Mouse (Mus musculus) brain, adult 2 months (tissue): Measurements from ENCODE around the gene Skil.

Experiments used
- DNase-seq: peaks from one replicate; pipeline ENCODE4 v3.0.0; 2011; ENCODE audit warnings: low read depth, low spot score

Skil gene

DNA sequence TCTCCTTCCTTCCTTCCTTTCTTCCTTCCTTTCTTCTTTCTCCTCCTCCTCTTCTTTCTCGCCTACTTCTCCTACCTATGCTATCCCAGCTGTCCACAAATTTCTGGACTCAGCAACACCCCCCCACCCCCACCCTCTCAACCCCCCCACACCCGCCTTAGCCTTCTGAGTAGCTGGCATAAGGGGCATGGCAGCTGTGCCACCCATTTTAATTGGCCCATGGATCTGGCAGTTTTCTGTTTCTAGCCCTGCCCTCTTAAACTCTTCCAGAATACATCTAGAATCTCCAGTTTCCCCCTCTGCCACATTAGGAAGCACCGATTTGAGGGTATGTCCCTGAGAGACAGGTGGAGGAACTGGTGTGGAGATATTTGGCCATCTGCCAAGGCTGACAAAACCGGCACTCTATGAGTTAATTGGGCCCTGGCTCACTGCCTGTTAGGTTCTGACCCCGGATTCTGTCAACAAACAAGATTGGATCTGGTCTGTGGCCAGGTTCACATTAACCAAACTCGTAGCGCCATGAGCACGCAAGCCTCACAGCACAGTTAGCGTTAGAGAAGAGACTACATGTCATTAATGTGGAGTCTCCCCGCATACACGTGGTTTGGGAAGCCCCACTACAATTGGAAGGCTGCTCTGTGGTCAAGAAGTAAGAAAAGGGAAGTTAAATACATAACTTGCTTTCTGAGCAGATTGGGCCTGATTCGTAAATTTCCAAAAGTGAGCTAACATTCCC, 11.2 kb upstream of the Skil start:
- DNase-seq: no peak

DNA sequence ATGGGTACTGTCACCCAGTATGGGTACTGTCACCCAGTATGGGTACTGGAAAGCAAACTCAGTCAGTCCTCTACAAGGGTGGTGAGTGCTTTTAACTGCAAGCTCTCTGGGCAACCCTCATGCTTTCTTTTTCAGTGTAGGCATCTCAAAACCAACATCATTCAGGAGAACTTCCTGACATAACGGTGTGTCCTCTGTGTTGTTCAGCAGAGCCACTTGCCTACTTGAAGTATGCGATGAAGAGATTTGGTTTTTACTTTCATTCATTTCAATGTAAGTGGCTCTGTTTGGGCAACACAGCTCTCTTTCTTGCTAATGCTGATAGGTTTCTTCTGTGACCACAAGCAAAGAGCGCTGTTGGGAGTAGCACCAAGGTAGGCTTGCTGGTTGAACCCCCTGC, 9.9 kb upstream of the Skil start:
- no peak for DNase-seq

DNA sequence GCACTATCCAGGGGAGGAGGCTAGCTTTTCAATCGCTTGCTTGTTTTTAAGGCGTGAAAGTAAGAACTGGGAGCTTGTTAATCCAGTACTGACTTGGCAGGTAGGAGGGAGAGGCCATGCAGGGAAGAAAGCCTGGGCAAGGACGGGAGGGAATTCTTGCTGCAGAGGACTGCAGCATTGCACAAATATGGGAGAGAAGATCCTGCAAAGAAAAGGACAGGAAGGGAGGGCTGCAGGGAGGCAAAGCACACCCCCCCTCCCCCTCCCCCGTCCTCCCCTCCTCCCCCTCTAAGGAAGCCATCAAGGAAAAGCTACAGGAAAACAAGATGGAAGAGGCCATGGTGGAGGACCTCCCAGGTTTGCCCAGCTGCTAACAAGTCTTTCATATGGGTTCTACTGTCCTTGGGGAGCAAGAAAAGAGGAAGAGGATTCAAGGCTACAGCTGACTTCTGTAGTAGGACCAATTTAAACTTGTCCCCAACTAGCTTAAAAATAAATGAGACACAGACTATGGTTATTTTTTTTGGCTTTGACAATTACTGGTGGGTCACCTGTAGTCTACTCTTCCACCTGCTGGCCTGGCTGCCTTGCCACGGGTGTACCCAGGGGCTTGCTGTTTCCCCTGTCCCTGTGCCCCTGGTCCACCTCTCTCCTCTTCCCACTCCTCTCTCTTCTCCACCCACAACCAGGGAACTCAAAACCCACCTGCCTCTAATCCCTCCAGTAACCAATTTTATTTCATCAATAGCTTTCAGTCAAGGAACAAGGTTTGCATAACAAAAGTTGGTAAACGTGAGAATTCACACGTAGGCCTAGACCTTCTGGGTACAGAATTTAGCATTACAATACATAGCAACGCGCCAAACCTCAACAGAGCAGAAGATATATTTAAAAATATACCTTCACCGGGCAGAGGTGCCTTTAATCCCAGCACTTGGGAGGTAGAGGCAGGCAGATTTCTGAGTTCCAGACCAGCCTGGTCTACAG, 5.8 kb upstream of the Skil start:
- no peak for DNase-seq

DNA sequence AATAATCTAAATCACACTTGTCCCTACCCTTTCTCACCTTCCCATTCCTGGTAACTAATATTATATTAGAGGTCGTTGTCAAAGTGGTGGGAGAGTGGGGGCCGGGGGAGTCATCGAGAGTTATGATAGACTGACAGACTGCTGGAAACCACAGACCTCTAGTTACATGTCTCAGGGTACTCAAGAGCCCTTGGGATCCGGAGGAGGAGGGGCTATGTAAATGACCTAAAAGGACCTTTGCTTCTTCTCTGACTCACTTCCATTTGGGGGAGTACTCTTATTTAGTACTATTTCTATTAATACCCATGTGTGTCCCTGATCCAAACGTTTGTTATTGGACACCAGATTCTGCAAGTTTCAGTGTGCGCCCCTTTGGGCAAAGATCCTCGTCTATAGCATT, 4.9 kb upstream of the Skil start:
- no peak for DNase-seq

DNA sequence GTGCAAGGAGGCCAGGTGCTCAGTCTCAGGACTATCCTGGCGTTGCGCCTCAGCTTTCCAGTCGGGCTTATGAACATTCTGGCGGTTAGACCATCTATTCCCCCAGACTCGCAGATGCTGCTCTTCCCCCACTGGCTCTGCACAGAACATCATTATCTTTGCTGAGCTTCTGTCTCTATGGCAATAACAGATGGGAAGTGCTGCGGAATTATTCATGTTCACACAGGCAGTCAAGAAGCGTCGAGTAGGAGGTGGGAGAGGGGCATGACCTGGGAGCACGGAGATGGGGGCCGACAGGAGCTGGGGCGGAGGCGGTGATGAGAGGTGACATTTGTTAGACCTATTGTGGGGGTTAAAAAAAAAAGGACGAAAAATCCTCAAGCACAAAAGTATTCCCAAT, 1.7 kb upstream of the Skil start:
- DNase-seq: peak; percentile 90

DNA sequence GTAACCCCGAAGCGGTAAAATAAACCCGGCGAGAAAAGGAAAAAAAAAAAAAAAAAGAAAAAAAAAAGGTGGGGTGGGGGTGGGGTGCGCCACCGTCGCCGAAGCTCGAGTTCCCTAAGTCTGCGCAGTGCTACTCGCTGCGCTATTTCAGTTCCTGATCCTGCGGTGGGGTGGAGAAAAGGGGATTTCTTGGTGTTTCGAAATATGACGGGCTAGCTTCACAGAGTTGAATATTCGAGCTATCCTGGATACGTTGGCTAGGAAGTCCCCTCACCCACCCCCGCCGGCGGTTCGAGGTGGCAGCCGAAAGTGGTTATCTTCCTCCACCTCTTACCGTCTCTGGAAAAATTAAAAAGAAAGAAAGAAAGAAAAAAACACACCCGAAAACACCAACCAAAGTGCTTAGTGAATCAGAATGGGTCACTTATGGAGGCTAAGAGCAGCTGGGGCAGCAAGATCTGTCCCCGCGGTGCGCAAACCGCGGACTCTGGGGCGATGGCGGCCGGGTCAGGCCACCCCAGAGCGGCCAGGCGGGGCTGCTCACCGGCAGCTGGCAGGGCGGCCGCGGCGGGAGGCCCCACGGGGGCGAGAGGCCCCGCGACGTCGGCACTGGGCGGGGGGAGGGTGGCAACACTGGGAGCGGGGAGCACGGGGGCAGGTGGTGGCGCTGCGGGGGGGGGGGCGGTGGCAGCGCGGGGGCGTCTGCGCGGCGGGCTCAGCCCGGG, 1.1 kb upstream of the Skil start:
- peak; percentile 88 for DNase-seq

DNA sequence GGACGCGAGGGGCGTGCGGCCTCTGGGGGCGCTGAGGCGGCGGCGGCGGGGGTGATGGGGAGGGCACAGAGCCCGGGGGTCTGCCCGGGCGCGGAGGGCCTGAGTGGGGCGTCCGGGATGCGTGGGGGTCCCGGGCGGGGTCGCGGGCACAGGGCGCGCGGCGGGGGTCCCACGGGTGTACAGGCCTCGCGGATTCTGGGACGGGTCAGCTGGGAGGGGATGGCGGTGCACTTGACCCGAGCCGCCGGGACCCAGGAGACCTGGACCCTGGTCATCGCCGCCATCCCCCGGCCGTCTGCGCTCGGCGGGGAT, 277 bp downstream of the Skil start:
- DNase-seq: no peak

DNA sequence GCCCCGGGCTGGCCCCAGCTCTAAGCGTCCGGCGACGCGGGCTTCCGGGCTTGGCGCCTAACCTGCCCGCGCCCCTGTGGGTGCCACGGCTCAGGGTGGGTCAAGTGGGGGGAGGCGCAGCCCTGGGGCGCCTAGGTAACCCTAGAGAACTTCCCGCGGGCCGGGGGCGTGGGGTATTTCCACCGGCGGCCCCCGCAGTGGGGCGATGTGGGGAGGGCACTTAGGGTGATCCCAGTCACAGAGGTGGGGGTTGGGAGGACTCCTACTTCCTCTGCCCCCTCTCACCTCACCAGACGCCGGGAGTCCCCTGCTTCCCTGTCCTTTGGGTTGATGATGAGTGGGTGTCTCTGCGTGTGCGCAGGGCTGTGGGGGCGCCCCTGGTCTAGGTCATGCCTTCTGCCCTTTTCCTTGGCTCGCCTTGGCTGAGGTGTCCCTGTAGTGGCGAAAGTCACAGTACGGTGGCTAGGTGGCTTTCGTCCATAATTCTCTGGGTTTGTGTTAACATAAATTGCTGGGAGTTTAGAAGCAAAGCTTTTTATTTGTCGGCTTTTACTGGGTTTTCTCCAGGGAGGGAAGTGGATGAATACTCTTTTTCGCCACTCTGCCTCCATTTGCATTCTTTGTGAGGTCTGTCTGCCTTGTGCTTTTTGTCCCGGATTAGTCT, 765 bp downstream of the Skil start:
- DNase-seq: peak; percentile 58

DNA sequence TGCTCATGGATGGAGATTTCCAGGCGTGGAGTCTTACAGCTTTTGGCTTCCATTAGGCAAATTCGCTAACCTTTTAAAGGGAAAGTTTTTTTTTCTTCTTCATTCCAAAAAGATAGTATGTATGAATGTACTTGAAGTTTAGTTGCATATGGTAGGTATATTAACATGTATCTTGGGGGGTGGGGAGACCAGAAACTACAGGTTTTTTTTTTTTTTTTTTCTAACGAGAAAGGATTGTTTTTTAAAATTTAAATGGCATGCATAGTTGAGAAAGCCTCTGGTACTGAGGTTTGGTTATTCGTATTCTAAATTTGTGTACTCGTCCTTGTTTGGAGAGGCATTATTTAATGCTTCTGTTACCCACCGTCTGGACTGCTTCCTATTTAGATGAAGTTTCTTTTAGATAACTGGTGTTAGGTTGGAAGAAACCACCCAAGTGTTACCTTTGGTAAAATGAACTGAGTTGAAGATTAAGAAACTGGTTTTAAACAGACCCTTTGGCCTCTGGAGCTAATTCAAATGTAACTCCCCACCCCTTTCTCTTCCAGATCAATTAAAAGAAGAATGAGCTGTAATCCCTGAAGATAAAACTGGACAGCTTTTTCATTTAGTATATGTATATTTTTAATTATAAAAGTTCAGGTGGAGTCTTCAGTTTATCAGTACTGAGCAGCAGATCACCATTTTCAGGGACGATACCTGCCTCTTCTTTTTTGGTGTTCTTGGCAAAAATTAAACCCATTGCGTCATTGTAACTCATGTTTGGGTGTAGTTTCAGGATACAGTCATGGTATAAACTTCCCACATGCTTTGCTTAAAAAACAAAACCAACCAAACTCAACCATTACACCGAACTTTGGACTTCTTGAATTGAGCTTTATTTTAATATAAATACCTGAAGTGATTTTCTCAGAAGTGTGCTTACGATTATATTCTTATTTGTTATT, 1.6 kb downstream of the Skil start:
- no peak for DNase-seq

DNA sequence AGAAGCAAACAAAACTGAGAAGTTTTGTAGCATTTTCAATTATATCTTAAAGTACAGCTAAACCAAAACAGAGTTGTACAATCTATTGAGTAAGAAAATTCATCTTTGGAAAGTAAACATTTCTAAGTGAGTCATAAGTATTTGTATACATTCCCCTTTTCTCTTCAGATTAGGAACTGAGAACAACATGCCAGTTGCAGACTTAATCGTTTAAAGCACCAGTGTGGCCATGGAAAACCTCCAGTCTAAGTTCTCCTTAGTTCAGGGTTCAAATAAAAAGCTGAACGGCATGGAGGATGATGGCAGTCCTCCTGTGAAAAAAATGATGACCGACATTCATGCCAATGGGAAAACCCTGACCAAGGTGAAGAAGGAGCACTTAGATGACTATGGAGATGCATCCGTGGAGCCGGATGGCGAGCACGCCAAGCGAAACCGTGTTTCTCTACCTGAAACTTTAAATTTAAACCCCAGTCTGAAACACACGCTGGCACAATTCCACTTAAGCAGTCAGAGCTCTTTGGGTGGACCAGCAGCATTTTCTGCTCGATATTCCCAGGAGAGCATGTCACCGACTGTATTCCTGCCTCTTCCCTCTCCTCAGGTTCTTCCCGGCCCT, 2.4 kb downstream of the Skil start:
- DNase-seq: no peak

DNA sequence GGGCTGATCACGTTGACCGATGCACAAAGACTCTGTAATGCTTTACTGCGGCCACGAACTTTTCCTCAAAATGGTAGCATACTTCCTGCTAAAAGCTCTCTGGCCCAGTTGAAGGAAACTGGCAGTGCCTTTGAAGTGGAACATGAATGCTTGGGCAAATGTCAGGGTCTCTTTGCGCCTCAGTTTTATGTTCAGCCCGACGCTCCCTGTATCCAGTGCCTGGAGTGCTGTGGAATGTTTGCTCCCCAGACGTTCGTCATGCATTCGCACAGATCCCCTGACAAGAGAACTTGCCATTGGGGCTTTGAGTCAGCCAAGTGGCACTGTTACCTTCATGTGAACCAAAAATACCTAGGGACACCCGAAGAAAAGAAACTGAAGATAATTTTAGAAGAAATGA, 3.1 kb downstream of the Skil start:
- no peak for DNase-seq

DNA sequence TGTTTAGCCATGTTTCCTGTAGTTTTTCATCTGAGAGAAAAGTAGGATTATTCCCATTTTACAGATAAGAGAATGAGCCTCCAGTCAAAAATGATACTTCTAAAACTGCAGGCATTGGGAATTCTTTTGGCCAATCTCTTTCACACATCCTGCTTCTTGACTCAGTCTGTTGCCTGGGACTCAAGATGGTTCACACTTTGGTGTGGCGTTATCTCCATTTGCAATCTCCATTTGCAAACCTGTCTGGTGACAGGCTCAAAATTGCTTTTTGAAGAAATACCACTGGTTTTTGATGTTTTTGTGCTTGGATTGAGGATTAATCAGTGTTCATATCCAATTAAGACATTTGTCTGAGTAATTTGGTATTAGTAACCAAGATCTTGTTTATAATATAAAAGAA, 3.7 kb downstream of the Skil start:
- no peak for DNase-seq

DNA sequence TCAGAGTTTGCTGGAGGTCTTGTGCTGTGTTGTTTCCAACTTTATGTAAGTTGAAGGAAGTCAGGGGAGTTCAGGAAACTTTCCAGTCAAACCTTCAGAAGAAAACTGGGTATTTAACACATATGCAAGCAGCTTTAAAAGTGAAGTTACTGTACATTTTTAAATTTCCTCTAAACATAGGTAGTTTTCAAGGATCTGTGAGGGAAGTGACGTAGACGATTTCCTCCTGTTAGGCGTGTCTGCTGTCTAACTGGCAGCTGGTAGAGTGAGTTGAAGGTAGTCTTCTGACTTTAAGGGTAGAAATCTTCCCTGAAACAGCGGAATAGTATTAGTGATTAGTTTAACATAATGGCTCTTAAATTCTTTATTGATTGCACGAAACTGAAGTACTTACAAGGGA, 5.2 kb downstream of the Skil start:
- no peak for DNase-seq

DNA sequence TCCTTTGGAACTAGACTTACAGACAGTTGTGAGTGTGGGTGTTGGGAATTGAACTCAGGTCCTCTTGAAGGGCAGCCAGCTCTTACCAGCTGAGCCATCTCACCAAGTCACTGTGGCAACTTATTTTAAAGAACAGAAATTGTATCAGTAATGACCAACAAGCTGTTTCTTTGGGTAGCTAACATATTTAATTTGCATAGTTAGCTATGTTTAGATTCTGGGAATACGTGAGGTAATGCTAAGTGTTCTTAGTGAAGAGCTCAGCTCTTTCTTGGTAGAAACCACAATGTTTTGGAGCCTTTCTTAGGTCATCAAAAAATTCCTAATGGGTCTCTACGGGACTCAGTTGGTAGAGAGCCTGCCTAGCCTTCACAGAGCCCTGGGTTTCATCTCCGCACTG, 5.9 kb downstream of the Skil start:
- no peak for DNase-seq

DNA sequence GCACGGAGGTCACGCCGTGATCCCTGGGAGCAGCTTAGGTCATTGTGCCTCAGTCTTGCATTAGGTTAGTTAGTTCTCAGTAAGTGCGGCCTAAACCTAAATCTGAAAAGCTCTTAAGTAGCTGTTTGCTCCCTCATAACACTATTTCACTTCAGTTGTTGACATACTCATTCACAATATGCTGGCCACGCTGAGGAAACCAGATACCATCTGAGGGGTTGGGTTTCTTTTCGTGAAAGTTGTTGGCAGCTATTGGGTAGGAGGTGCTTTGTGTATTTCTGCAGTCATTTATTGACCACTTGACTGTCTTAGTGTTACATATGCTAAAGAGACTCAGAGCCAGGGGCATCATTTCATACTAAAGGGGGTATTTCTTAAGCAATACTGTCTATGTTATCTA, 10.1 kb downstream of the Skil start:
- DNase-seq: no peak

DNA sequence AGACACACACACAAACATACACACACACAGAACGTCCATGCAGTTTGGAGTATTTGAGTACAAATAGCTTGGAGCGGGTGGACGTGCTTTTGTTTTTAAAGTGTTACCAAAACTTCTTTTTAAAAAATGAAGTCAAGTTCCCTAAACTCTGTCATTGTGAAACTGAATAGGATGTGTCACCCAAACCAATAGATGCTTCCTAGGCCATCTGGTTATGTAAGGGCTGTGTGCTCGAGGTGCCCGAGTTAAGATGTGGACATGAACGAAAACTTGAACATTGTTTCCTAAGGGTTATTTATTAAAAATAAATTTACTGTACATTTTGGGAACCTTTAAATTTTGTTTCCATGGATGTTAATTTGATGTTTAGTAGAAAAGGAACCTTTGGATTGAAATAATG, 11.7 kb downstream of the Skil start:
- peak; percentile 15 for DNase-seq

DNA sequence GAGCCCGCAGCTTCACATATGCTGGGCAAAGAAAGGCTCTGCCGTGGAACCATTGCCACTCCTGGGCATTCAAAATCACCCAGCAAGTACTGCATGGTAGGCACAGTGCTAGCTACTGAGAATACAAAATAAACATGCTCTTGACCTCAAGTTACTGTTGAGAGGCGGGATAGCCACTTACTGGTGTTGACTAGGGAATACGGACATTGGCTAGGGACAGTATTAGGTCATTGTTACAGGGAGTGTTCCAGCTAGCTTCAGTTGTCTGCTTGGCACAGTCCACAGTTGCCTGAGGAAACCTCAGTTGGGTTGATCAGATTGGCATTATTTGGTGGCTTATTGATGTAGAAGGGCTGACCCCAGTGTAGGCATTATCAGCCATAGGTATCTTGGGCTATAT, 12.8 kb downstream of the Skil start:
- peak; percentile 15 for DNase-seq

DNA sequence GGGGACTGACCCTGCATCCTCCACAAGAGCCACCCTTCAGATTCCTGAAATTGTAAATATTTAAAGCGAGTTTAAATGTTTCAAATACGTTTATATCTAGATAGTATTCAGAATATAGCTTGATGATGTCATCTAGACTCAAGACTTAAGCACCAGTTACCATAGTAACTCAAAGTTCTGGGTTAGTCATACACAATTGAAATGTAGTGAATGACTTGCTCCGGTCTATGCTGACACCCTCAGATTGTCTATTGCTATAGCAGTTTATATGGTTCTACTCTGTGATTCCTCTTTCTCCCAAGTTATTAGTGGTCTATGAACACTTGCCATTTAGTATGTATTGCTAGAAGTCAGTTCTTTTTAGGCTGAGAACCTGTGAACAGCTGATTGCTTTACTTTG, 14.2 kb downstream of the Skil start:
- DNase-seq: peak; percentile 79

DNA sequence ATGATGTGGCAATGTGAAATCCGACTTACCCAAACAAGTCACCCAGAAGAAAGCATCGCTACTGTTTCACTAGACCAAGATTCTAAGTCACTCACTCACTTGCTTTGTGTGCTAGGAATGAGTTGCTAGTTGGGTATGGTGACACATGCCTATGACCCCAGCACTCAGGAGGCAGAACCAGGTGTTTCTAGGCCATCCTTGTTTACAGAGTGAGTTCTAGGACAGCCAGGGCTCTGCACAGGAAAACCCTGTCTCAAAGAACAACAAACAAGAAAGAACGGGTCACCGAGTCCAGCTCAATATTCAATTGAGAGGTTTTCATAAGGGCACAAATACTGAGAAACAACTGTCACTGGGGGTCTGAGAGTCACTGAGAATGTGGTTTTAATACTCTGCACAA, 28.2 kb downstream of the Skil start:
- no peak for DNase-seq

DNA sequence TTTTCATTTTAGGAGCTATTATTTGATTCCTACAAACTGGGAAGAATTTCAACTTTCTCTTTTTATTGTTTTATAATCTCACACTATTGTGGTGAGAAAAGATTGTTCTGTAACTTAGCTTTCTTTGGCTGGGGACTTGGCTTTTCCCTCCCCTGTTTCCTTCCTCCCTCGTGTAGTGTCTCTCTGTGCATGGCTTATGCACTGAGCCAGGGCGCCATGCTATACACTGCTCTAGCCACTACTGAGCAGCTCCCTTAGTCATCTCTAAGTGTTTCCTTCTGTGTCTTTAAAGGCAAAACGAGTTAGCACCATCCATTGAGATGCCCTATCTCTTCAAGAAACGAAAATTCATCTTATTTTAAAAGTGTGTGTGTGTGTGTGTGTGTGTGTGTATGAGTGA, 31.4 kb downstream of the Skil start:
- no peak for DNase-seq
